Mouse (Mus musculus): ENCODE measurements around the gene Nat10.

- TF ChIP-seq CTCF (IDR thresholded peaks at IDR 0.05; ENCODE audit: borderline replicate concordance, control insufficient read depth, extremely low read depth, insufficient read depth, low read length, poor library complexity), result no peak
- no peak for TF ChIP-seq POLR2A (IDR thresholded peaks at IDR 0.05; ENCODE audit: control insufficient read depth, extremely low read depth, insufficient read depth, low read length, poor library complexity)
These were observed 83.3 kb downstream of the Nat10 start for GRCm38 (mm10) chr2:103677614-103678369.

Data from thymus, adult 2 months (tissue).